Mouse (Mus musculus): ENCODE measurements around the gene Plxnb2. TPM values are rescaled to one million over a fixed set of nuclear protein-coding genes. Genes with fewer than 3 reads are reported as not detected.

Gene Plxnb2
- polyA plus RNA-seq, 1 experiment from 2014 or later, result 84.6 TPM

GRCm38 (mm10) chr15:89182842-89183241 lies 2.3 kb upstream of the Plxnb2 start:
- ATAC-seq (replicated peaks; ENCODE audit: insufficient number of reproducible peaks, low FRiP score, low TSS enrichment), result no peak
- 72% methylated on average over 5 of the region's 5 CpGs for WGBS (ENCODE audit: insufficient replicate concordance)
- no peaks in the 10 kb centered on the region for H3K9me3 ChIP-seq (replicated peaks; ENCODE audit: control insufficient read depth, low read length)
- H3K4me2 ChIP-seq, result no peak overlapping the region
- no peak overlapping the region for H3K9ac ChIP-seq (ENCODE audit: low read depth, low read length)
- H3K27me3 ChIP-seq (ENCODE audit: control insufficient read depth, insufficient read depth, low read length), result no peaks in the 10 kb centered on the region
- H3K36me3 ChIP-seq (ENCODE audit: control insufficient read depth, insufficient read depth, low read length), result 0 out of 2 replicates have a peak, but pooled peaks cover 4% of the 10 kb centered on the region
- peak overlapping the region; percentile 35; the same call in 1 of the 2 replicates for H3K27ac ChIP-seq (ENCODE audit: low read depth, low read length)
- no peak overlapping the region for H3K4me3 ChIP-seq (ENCODE audit: low read depth, low read length)
- peaks cover 31% of the 10 kb centered on the region for H3K4me1 ChIP-seq (ENCODE audit: control insufficient read depth, insufficient read depth, low read length)

- Histone ChIP-seq H3K27ac (ENCODE audit: low read depth, low read length) (peak overlapping the region; percentile 35), H3K4me3 (ENCODE audit: low read depth, low read length) (no peak overlapping the region), H3K9me3 (replicated peaks; ENCODE audit: control insufficient read depth, low read length) (no peaks in the 10 kb centered on the region), H3K4me1 (ENCODE audit: control insufficient read depth, insufficient read depth, low read length) (peaks cover 36% of the 10 kb centered on the region), H3K36me3 (ENCODE audit: control insufficient read depth, insufficient read depth, low read length) (0 out of 2 replicates have a peak, but pooled peaks cover 4% of the 10 kb centered on the region), H3K27me3 (ENCODE audit: control insufficient read depth, insufficient read depth, low read length) (no peaks in the 10 kb centered on the region), H3K4me2 (no peak overlapping the region), H3K9ac (ENCODE audit: low read depth, low read length) (no peak overlapping the region)
- WGBS (ENCODE audit: insufficient replicate concordance), result 22% methylated on average over 6 of the region's 6 CpGs
- no peak for ATAC-seq (replicated peaks; ENCODE audit: insufficient number of reproducible peaks, low FRiP score, low TSS enrichment)
Observed at GRCm38 (mm10) chr15:89182328-89182741, 1.7 kb upstream of the Plxnb2 start.

- whole genome bisulfite sequencing (ENCODE audit: insufficient replicate concordance), result 62% methylated on average over 10 of the region's 10 CpGs
- H3K36me3 ChIP-seq (ENCODE audit: control insufficient read depth, insufficient read depth, low read length), result no peaks in the 10 kb centered on the region
- no peaks in the 10 kb centered on the region for H3K9me3 ChIP-seq (replicated peaks; ENCODE audit: control insufficient read depth, low read length)
- no peak overlapping the region for H3K4me3 ChIP-seq (ENCODE audit: low read depth, low read length)
- no peaks in the 10 kb centered on the region for H3K27me3 ChIP-seq (ENCODE audit: control insufficient read depth, insufficient read depth, low read length)
- no peak for ATAC-seq (replicated peaks; ENCODE audit: insufficient number of reproducible peaks, low FRiP score, low TSS enrichment)
- no peak overlapping the region for H3K27ac ChIP-seq (ENCODE audit: low read depth, low read length)
- peak overlapping the region; percentile 92 for H3K4me2 ChIP-seq
- H3K9ac ChIP-seq (ENCODE audit: low read depth, low read length), result no peak overlapping the region
- peaks cover 42% of the 10 kb centered on the region for H3K4me1 ChIP-seq (ENCODE audit: control insufficient read depth, insufficient read depth, low read length)
Observed at GRCm38 (mm10) chr15:89181561-89182270, 1.1 kb upstream of the Plxnb2 start.

- WGBS (ENCODE audit: insufficient replicate concordance), result under 1% methylated on average over 26 of the region's 26 CpGs
- H3K36me3 ChIP-seq (ENCODE audit: control insufficient read depth, insufficient read depth, low read length), result no peaks in the 10 kb centered on the region
Observed at GRCm38 (mm10) chr15:89180081-89180541, 477 bp downstream of the Plxnb2 start.

GRCm38 (mm10) chr15:89179630-89179964 lies 991 bp downstream of the Plxnb2 start:
- Histone ChIP-seq H3K9me3 (replicated peaks; ENCODE audit: control insufficient read depth, low read length) (no peaks in the 10 kb centered on the region), H3K4me2 (peak overlapping the region; percentile 92), H3K27me3 (ENCODE audit: control insufficient read depth, insufficient read depth, low read length) (no peaks in the 10 kb centered on the region), H3K9ac (ENCODE audit: low read depth, low read length) (peak overlapping the region; percentile 92), H3K4me3 (ENCODE audit: low read depth, low read length) (peak overlapping the region; percentile 83), H3K36me3 (ENCODE audit: control insufficient read depth, insufficient read depth, low read length) (no peaks in the 10 kb centered on the region), H3K27ac (ENCODE audit: low read depth, low read length) (peak overlapping the region; percentile 87), H3K4me1 (ENCODE audit: control insufficient read depth, insufficient read depth, low read length) (peaks cover 62% of the 10 kb centered on the region)
- WGBS (ENCODE audit: insufficient replicate concordance), result 8% methylated on average over 6 of the region's 6 CpGs
- ATAC-seq (replicated peaks; ENCODE audit: insufficient number of reproducible peaks, low FRiP score, low TSS enrichment), result no peak

More at GRCm38 (mm10) chr15:89180081-89180541, 477 bp downstream of the Plxnb2 start:
- peak overlapping the region; percentile 83 for H3K4me3 ChIP-seq (ENCODE audit: low read depth, low read length)
- H3K9ac ChIP-seq (ENCODE audit: low read depth, low read length), result peak overlapping the region; percentile 92
- H3K27ac ChIP-seq (ENCODE audit: low read depth, low read length), result peak overlapping the region; percentile 87
- no peak; the same call in 1 of the 2 replicates for ATAC-seq (replicated peaks; ENCODE audit: insufficient number of reproducible peaks, low FRiP score, low TSS enrichment)
- H3K4me2 ChIP-seq, result peak overlapping the region; percentile 92
- H3K27me3 ChIP-seq (ENCODE audit: control insufficient read depth, insufficient read depth, low read length), result no peaks in the 10 kb centered on the region
- H3K4me1 ChIP-seq (ENCODE audit: control insufficient read depth, insufficient read depth, low read length), result peaks cover 57% of the 10 kb centered on the region
- H3K9me3 ChIP-seq (replicated peaks; ENCODE audit: control insufficient read depth, low read length), result no peaks in the 10 kb centered on the region

GRCm38 (mm10) chr15:89178954-89179629 lies 1.5 kb downstream of the Plxnb2 start:
- peaks cover 65% of the 10 kb centered on the region for H3K4me1 ChIP-seq (ENCODE audit: control insufficient read depth, insufficient read depth, low read length)
- no peaks in the 10 kb centered on the region for H3K27me3 ChIP-seq (ENCODE audit: control insufficient read depth, insufficient read depth, low read length)
- ATAC-seq (replicated peaks; ENCODE audit: insufficient number of reproducible peaks, low FRiP score, low TSS enrichment), result peak; percentile 56
- H3K36me3 ChIP-seq (ENCODE audit: control insufficient read depth, insufficient read depth, low read length), result no peaks in the 10 kb centered on the region
- WGBS (ENCODE audit: insufficient replicate concordance), result 2% methylated on average over 16 of the region's 16 CpGs
- H3K9me3 ChIP-seq (replicated peaks; ENCODE audit: control insufficient read depth, low read length), result no peaks in the 10 kb centered on the region
- peak overlapping the region; percentile 92 for H3K4me2 ChIP-seq
- peak overlapping the region; percentile 83 for H3K4me3 ChIP-seq (ENCODE audit: low read depth, low read length)
- H3K9ac ChIP-seq (ENCODE audit: low read depth, low read length), result peak overlapping the region; percentile 92
- H3K27ac ChIP-seq (ENCODE audit: low read depth, low read length), result peak overlapping the region; percentile 87

- Histone ChIP-seq H3K36me3 (ENCODE audit: control insufficient read depth, insufficient read depth, low read length) (no peaks in the 10 kb centered on the region), H3K27ac (ENCODE audit: low read depth, low read length) (peak overlapping the region; percentile 87), H3K4me2 (peak overlapping the region; percentile 92), H3K4me1 (ENCODE audit: control insufficient read depth, insufficient read depth, low read length) (peaks cover 72% of the 10 kb centered on the region), H3K4me3 (ENCODE audit: low read depth, low read length) (peak overlapping the region; percentile 83), H3K9ac (ENCODE audit: low read depth, low read length) (peak overlapping the region; percentile 46; the same call in 1 of the 2 replicates), H3K9me3 (replicated peaks; ENCODE audit: control insufficient read depth, low read length) (no peaks in the 10 kb centered on the region), H3K27me3 (ENCODE audit: control insufficient read depth, insufficient read depth, low read length) (no peaks in the 10 kb centered on the region)
- WGBS (ENCODE audit: insufficient replicate concordance), result 61% methylated on average over 7 of the region's 7 CpGs
- no peak for ATAC-seq (replicated peaks; ENCODE audit: insufficient number of reproducible peaks, low FRiP score, low TSS enrichment)
Observed at GRCm38 (mm10) chr15:89178260-89178860, 2.2 kb downstream of the Plxnb2 start.

- Histone ChIP-seq H3K9me3 (replicated peaks; ENCODE audit: control insufficient read depth, low read length) (no peaks in the 10 kb centered on the region), H3K27ac (ENCODE audit: low read depth, low read length) (peak overlapping the region; percentile 87), H3K4me2 (peak overlapping the region; percentile 92), H3K9ac (ENCODE audit: low read depth, low read length) (no peak overlapping the region), H3K4me1 (ENCODE audit: control insufficient read depth, insufficient read depth, low read length) (peaks cover 78% of the 10 kb centered on the region), H3K27me3 (ENCODE audit: control insufficient read depth, insufficient read depth, low read length) (no peaks in the 10 kb centered on the region), H3K4me3 (ENCODE audit: low read depth, low read length) (no peak overlapping the region), H3K36me3 (ENCODE audit: control insufficient read depth, insufficient read depth, low read length) (no peaks in the 10 kb centered on the region)
- 69% methylated on average over 3 of the region's 4 CpGs for WGBS (ENCODE audit: insufficient replicate concordance)
- ATAC-seq (replicated peaks; ENCODE audit: insufficient number of reproducible peaks, low FRiP score, low TSS enrichment), result no peak
Observed at GRCm38 (mm10) chr15:89177576-89178259, 2.9 kb downstream of the Plxnb2 start.

Measured in heart, embryonic 11.5 days (tissue).